8 mouse cellular contexts compared by ENCODE assay signal in the genomic region with DNA sequence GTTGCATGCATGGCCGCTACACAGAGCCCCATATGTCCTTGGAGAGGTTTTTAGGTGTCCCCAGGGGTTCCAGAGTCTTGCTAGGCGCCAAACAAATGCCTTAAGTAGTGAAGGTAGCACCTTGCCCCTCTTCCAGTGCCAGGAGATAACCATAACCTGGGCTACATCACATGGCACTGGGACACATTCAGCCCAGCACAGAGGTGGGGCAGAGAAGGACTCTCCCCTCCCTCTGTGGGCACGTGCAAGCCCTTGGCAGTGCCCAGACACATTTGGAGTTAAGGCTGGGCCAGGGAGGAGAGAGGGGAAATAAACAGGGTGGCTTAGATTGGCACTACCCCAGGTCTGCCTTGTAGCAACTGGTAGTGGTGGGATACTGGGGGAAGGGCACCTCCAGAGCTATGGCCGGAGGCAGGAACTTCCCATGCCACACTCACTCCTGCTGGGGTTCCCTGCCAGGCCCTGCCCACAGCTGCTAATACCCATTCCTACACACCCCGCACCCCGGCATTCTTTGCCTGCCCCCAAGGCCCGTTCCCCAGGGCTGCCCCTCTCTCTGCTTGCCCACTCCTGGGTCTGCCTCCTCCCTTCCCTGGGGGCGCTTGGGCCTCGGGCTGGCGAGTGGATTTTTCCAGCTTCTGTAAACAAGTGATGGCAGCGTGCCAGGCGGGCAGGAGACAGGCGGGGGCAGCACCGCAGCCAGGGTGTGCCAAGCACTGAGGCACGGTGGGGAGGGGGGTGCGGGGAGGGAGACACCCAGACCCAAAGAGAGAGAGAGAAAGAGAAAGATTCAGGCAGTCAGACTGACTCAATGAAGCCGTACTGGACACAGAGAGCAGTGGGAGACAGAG. TPM values are rescaled to one million over a fixed set of nuclear protein-coding genes. Genes with fewer than 3 reads are reported as not detected.
DNase-seq lines count a peak whose midpoint lies in the region; ATAC-seq and TF ChIP-seq lines count a peak whose summit lies in the region.

No protein-coding gene starts in this region.

- WGBS in cerebellum, adult 2 months, result 5% methylated on average over 16 of the region's 17 CpGs
- 8% methylated on average over 16 of the region's 17 CpGs for WGBS in forebrain, embryonic 16.5 days
- 13% methylated on average over 17 of the region's 17 CpGs for WGBS in hindbrain, embryonic 14.5 days
- WGBS in small intestine, adult 2 months, result 10% methylated on average over 16 of the region's 17 CpGs

- peak overlapping the region; percentile 68 for H3K9ac ChIP-seq in forebrain, embryonic 16.5 days (replicated peaks; ENCODE audit: low read depth, low read length)
- H3K9ac ChIP-seq in hindbrain, embryonic 14.5 days, result peak overlapping the region; percentile 70

- peak; percentile 92 for DNase-seq in adipocyte (ENCODE audit: low spot score)
- DNase-seq in cerebellum, adult 2 months, result peak; percentile 84
- peak; percentile 75 for DNase-seq in hindbrain, embryonic 14.5 days (ENCODE audit: low spot score)
- peak; percentile 85 to 86 for DNase-seq in layer of hippocampus, postnatal 36 days
- peak; percentile 83 for DNase-seq in lung, postnatal 14 days
- DNase-seq in B cell, adult 2 months, result no peak

- H3K4me1 ChIP-seq in cerebellum, adult 2 months (ENCODE audit: control insufficient read depth, insufficient read depth, low read length), result peaks cover 89% of the 10 kb centered on the region
- peaks cover 85% of the 10 kb centered on the region for H3K4me1 ChIP-seq in forebrain, embryonic 16.5 days (replicated peaks; ENCODE audit: control insufficient read depth, insufficient read depth, low read length)
- H3K4me1 ChIP-seq in hindbrain, embryonic 14.5 days (replicated peaks; ENCODE audit: control insufficient read depth, insufficient read depth, low read length), result peaks cover 80% of the 10 kb centered on the region
- peaks cover 67% of the 10 kb centered on the region for H3K4me1 ChIP-seq in small intestine, adult 2 months (ENCODE audit: control insufficient read depth, insufficient read depth, insufficient read length, low read length)

- ATAC-seq in forebrain, embryonic 16.5 days, result peak; percentile 34
- ATAC-seq in hindbrain, embryonic 14.5 days (ENCODE audit: low FRiP score), result peak; percentile 72

- no peaks in the 10 kb centered on the region for H3K27me3 ChIP-seq in cerebellum, adult 2 months (ENCODE audit: control insufficient read depth, insufficient read depth, low read length)
- H3K27me3 ChIP-seq in forebrain, embryonic 16.5 days (replicated peaks; ENCODE audit: control insufficient read depth, insufficient read depth, low read length), result no peaks in the 10 kb centered on the region
- no peaks in the 10 kb centered on the region for H3K27me3 ChIP-seq in hindbrain, embryonic 14.5 days (ENCODE audit: control insufficient read depth, insufficient read depth, low read length)
- no peaks in the 10 kb centered on the region for H3K27me3 ChIP-seq in small intestine, adult 2 months (ENCODE audit: control insufficient read depth, insufficient read depth, low read length)

- H3K27ac ChIP-seq in cerebellum, adult 2 months (ENCODE audit: insufficient read depth, low read length), result peak overlapping the region; percentile 100
- peak overlapping the region; percentile 100 for H3K27ac ChIP-seq in forebrain, embryonic 16.5 days (ENCODE audit: low read length)
- H3K27ac ChIP-seq in hindbrain, embryonic 14.5 days, result peak overlapping the region; percentile 97
- H3K27ac ChIP-seq in small intestine, adult 2 months (ENCODE audit: insufficient read depth, low read depth, low read length), result peak overlapping the region; percentile 99

- TF ChIP-seq CTCF in cerebellum, adult 2 months (IDR thresholded peaks at IDR 0.05; ENCODE audit: borderline replicate concordance, insufficient read depth, low read depth, low read length), result no peak
- no peak for TF ChIP-seq CTCF in small intestine, adult 2 months (IDR thresholded peaks at IDR 0.05; ENCODE audit: extremely low read depth, insufficient read length, insufficient replicate concordance, low read depth, low read length)

- peak overlapping the region; percentile 64 for H3K4me2 ChIP-seq in forebrain, embryonic 16.5 days (ENCODE audit: low read length)
- peak overlapping the region; percentile 56 for H3K4me2 ChIP-seq in hindbrain, embryonic 14.5 days (replicated peaks)

- peak overlapping the region; percentile 35 for H3K4me3 ChIP-seq in cerebellum, adult 2 months (replicated peaks; ENCODE audit: insufficient read depth, low read depth, low read length)
- H3K4me3 ChIP-seq in forebrain, embryonic 16.5 days (replicated peaks; ENCODE audit: low read length), result peak overlapping the region; percentile 25
- peak overlapping the region; percentile 16; the same call in 1 of the 2 replicates for H3K4me3 ChIP-seq in hindbrain, embryonic 14.5 days (replicated peaks; ENCODE audit: low read length)
- H3K4me3 ChIP-seq in small intestine, adult 2 months (ENCODE audit: low read depth, low read length), result peak overlapping the region; percentile 48

- TF ChIP-seq POLR2A in cerebellum, adult 2 months (IDR thresholded peaks at IDR 0.05; ENCODE audit: borderline replicate concordance, insufficient read depth, low read length), result no peak
- TF ChIP-seq POLR2A in small intestine, adult 2 months (IDR thresholded peaks at IDR 0.05; ENCODE audit: low read depth, low read length), result peak; percentile 17; the same call in 1 of the 2 replicates

- peaks cover 11% of the 10 kb centered on the region for H3K36me3 ChIP-seq in forebrain, embryonic 16.5 days (ENCODE audit: control insufficient read depth, insufficient read depth)
- H3K36me3 ChIP-seq in hindbrain, embryonic 14.5 days (replicated peaks; ENCODE audit: control insufficient read depth, insufficient read depth), result peaks cover 21% of the 10 kb centered on the region
- H3K36me3 ChIP-seq in small intestine, adult 2 months (ENCODE audit: control insufficient read depth, insufficient read depth, low read length), result 0 out of 2 replicates have a peak, but pooled peaks cover 1% of the 10 kb centered on the region

- no peaks in the 10 kb centered on the region for H3K9me3 ChIP-seq in forebrain, embryonic 16.5 days (ENCODE audit: control insufficient read depth, low read length)
- H3K9me3 ChIP-seq in hindbrain, embryonic 14.5 days (ENCODE audit: control insufficient read depth, low read length), result no peaks in the 10 kb centered on the region

RNA-seq across cellular contexts. Expression of gene Thra, which starts 10.1 kb away (rescaled TPM):
- 439 and 447 TPM in 2 replicates for polyA plus RNA-seq in cerebellum, adult 2 months (2012; rRNA removed)
- 177 and 182 TPM in 2 replicates for polyA plus RNA-seq in forebrain, embryonic 16.5 days (2015; fragmentation: Nextera tagmentation; extraction: Ambion mirVana)
- 165 and 181 TPM in 2 replicates for polyA plus RNA-seq in hindbrain, embryonic 14.5 days (2014; fragmentation: Nextera tagmentation; extraction: Ambion mirVana)
- 100 to 1,000 TPM; 956 to 985 TPM for total RNA-seq in layer of hippocampus, postnatal 36 days (2021)
- polyA plus RNA-seq in small intestine, adult 2 months (2012; rRNA removed), result 46.5 and 128 TPM in 2 replicates

RNA-seq across cellular contexts. Expression of gene Med24, which starts 21.3 kb away (rescaled TPM):
- polyA plus RNA-seq in cerebellum, adult 2 months (2012; rRNA removed), result 105 and 108 TPM in 2 replicates
- polyA plus RNA-seq in forebrain, embryonic 16.5 days (2015; fragmentation: Nextera tagmentation; extraction: Ambion mirVana), result 88.8 and 93.7 TPM in 2 replicates
- polyA plus RNA-seq in hindbrain, embryonic 14.5 days (2014; fragmentation: Nextera tagmentation; extraction: Ambion mirVana), result 58.4 and 62.7 TPM in 2 replicates
- 100 to 1,000 TPM; 127 to 140 TPM for total RNA-seq in layer of hippocampus, postnatal 36 days (2021)
- 23.8 and 49.5 TPM in 2 replicates for polyA plus RNA-seq in small intestine, adult 2 months (2012; rRNA removed)

RNA-seq across cellular contexts. Expression of gene Nr1d1, which starts 24.6 kb away (rescaled TPM):
- polyA plus RNA-seq in cerebellum, adult 2 months (2012; rRNA removed), result 144 and 167 TPM in 2 replicates
- 3.8 and 4.0 TPM in 2 replicates for polyA plus RNA-seq in forebrain, embryonic 16.5 days (2015; fragmentation: Nextera tagmentation; extraction: Ambion mirVana)
- polyA plus RNA-seq in hindbrain, embryonic 14.5 days (2014; fragmentation: Nextera tagmentation; extraction: Ambion mirVana), result 3.4 and 4.1 TPM in 2 replicates
- total RNA-seq in layer of hippocampus, postnatal 36 days (2021), result 10 to 100 TPM; 59.1 to 78.4 TPM
- 59.8 and 206 TPM in 2 replicates for polyA plus RNA-seq in small intestine, adult 2 months (2012; rRNA removed)

RNA-seq across cellular contexts. Expression of gene Msl1, which starts 44.7 kb away (rescaled TPM):
- polyA plus RNA-seq in cerebellum, adult 2 months (2012; rRNA removed), result 99.1 and 103 TPM in 2 replicates
- 27.7 and 32.0 TPM in 2 replicates for polyA plus RNA-seq in forebrain, embryonic 16.5 days (2015; fragmentation: Nextera tagmentation; extraction: Ambion mirVana)
- polyA plus RNA-seq in hindbrain, embryonic 14.5 days (2014; fragmentation: Nextera tagmentation; extraction: Ambion mirVana), result 23.6 and 24.1 TPM in 2 replicates
- total RNA-seq in layer of hippocampus, postnatal 36 days (2021), result 100 to 1,000 TPM; 185 to 187 TPM
- 19.8 and 38.5 TPM in 2 replicates for polyA plus RNA-seq in small intestine, adult 2 months (2012; rRNA removed)

RNA-seq across cellular contexts. Expression of gene Csf3, which starts 49.5 kb away (rescaled TPM):
- polyA plus RNA-seq in cerebellum, adult 2 months (2012; rRNA removed), result not detected in 2 replicates
- polyA plus RNA-seq in forebrain, embryonic 16.5 days (2015; fragmentation: Nextera tagmentation; extraction: Ambion mirVana), result not detected in 2 replicates
- not detected in 2 replicates for polyA plus RNA-seq in hindbrain, embryonic 14.5 days (2014; fragmentation: Nextera tagmentation; extraction: Ambion mirVana)
- not detected for total RNA-seq in layer of hippocampus, postnatal 36 days (2021)
- polyA plus RNA-seq in small intestine, adult 2 months (2012; rRNA removed), result 0.10 TPM in 1 of 2 replicates, not detected in the other

Comparison
In these comparisons a context has a peak if more than half of its experiments do, and no peak if none do; other contexts are left out.
1. DNase-seq: peak in adipocyte (single experiment), cerebellum, adult 2 months (2 of 2), hindbrain, embryonic 14.5 days (single experiment), layer of hippocampus, postnatal 36 days (2 of 2) and lung, postnatal 14 days (single experiment); none in B cell, adult 2 months (0 of 2).
2. RNA of gene Nr1d1, which starts 24.6 kb away (polyA plus RNA-seq): 59.8 to 206 TPM in small intestine, adult 2 months and 144 to 167 TPM in cerebellum, adult 2 months; 3.4 to 4.1 TPM in hindbrain, embryonic 14.5 days and 3.8 to 4.0 TPM in forebrain, embryonic 16.5 days; every median in the first group is over 10 times any median in the second.
3. Peak in every context shown above with its lines, with median percentiles within 50 percentile points of each other: H3K27ac ChIP-seq and H3K4me3 ChIP-seq.